Mouse (Mus musculus): ENCODE data around the gene Egr2. TPM values are rescaled to one million over a fixed set of nuclear protein-coding genes. Genes with fewer than 3 reads are reported as not detected.

Gene Egr2
- polyA plus RNA-seq, 1 experiment from 2014 or later = 0.57 TPM

- Histone ChIP-seq H3K9ac (no peak overlapping the region), H3K9me3 (no peaks in the 10 kb centered on the region), H3K4me2 (no peak overlapping the region), H3K27me3 (no peaks in the 10 kb centered on the region), H3K4me1 (no peaks in the 10 kb centered on the region), H3K4me3 (no peak overlapping the region), H3K36me3 (no peaks in the 10 kb centered on the region), H3K27ac (no peak overlapping the region)
- WGBS = 94% methylated on average over 4 of the region's 4 CpGs
- ATAC-seq (ENCODE audit: borderline replicate concordance, extremely low read depth, low FRiP score, low TSS enrichment) = no peak
Measured at GRCm38 (mm10) chr10:67579830-67580229, 44.6 kb downstream of the Egr2 start.

GRCm38 (mm10) chr10:67581698-67582285, 46.5 kb downstream of the Egr2 start:
- Histone ChIP-seq H3K4me3 (no peak overlapping the region), H3K4me1 (no peaks in the 10 kb centered on the region), H3K4me2 (no peak overlapping the region), H3K27ac (no peak overlapping the region), H3K36me3 (no peaks in the 10 kb centered on the region), H3K9ac (no peak overlapping the region), H3K27me3 (no peaks in the 10 kb centered on the region), H3K9me3 (no peaks in the 10 kb centered on the region)
- 73% methylated on average over 12 of the region's 12 CpGs for WGBS
- ATAC-seq (ENCODE audit: borderline replicate concordance, extremely low read depth, low FRiP score, low TSS enrichment) = no peak

- H3K27ac ChIP-seq = no peak overlapping the region
- no peak overlapping the region for H3K4me2 ChIP-seq
- H3K36me3 ChIP-seq = no peaks in the 10 kb centered on the region
- H3K9ac ChIP-seq = no peak overlapping the region
- no peak overlapping the region for H3K4me3 ChIP-seq
- ATAC-seq (ENCODE audit: borderline replicate concordance, extremely low read depth, low FRiP score, low TSS enrichment) = no peak
- no peaks in the 10 kb centered on the region for H3K27me3 ChIP-seq
- H3K4me1 ChIP-seq = no peaks in the 10 kb centered on the region
- no peaks in the 10 kb centered on the region for H3K9me3 ChIP-seq
- WGBS = 66% methylated on average over 18 of the region's 18 CpGs
Measured at GRCm38 (mm10) chr10:67585873-67586610, 50.8 kb downstream of the Egr2 start.

Other genes starting within 250 kb of the Egr2 start
- gene Ado, start 13.5 kb downstream of the Egr2 start, polyA plus RNA-seq (2015; fragmentation: Nextera tagmentation; extraction: Ambion mirVana) = 61.5 and 64.6 TPM in 2 replicates